Comparison of ENCODE assay signal across 22 mouse cellular contexts in genomic region chr2:101922302-101922701, GRCm38 (mm10). TPM values are rescaled to one million over a fixed set of nuclear protein-coding genes. Genes with fewer than 3 reads are reported as not detected.
DNase-seq lines count a peak whose midpoint lies in the region; ATAC-seq lines count a peak whose summit lies in the region.
"Had no signal": no experiment of that assay in that cellular context is flagged by ENCODE, and none has a peak within 500 bp of the region (broad histone marks: within the 10 kb centered on the region; RNA-seq: fewer than 3 reads in every experiment).

No protein-coding gene starts in this region.

- no peak for ATAC-seq in heart, embryonic 12.5 days (ENCODE audit: insufficient number of reproducible peaks, low FRiP score)
- ATAC-seq in midbrain, embryonic 11.5 days (ENCODE audit: low FRiP score): no peak
- no peak for ATAC-seq in midbrain, embryonic 14.5 days (ENCODE audit: low FRiP score, low TSS enrichment)
- ATAC-seq in megakaryocyte, adult 5-6 weeks (ENCODE audit: poor library complexity, severe bottlenecking): peak; percentile 76
- ATAC-seq: forebrain, embryonic 16.5 days; intestine, embryonic 15.5 days had no signal

- intact Hi-C loops in gastrocnemius, postnatal 14 days (cut with DNase I; ENCODE audit: low total_unique reads): no loop called here

- no peaks in the 10 kb centered on the region for H3K27me3 ChIP-seq in heart, embryonic 12.5 days (replicated peaks)
- no peaks in the 10 kb centered on the region for H3K27me3 ChIP-seq in midbrain, embryonic 11.5 days (ENCODE audit: control insufficient read depth, insufficient read depth, low read length)
- no peaks in the 10 kb centered on the region for H3K27me3 ChIP-seq in midbrain, embryonic 14.5 days (ENCODE audit: control insufficient read depth, insufficient read depth, low read length)
- H3K27me3 ChIP-seq: embryonic facial prominence, embryonic 13.5 days; forebrain, embryonic 12.5 days; heart, embryonic 15.5 days; intestine, embryonic 15.5 days had no signal

- H3K9ac ChIP-seq in heart, embryonic 12.5 days: no peak overlapping the region
- H3K9ac ChIP-seq in midbrain, embryonic 11.5 days (ENCODE audit: low read length): no peak overlapping the region
- H3K9ac ChIP-seq in midbrain, embryonic 14.5 days (replicated peaks; ENCODE audit: low read length): no peak overlapping the region
- H3K9ac ChIP-seq: embryonic facial prominence, embryonic 13.5 days; forebrain, embryonic 12.5 days; heart, embryonic 15.5 days; hindbrain, embryonic 14.5 days; intestine, embryonic 15.5 days had no signal

- 85% methylated on average over 4 of the region's 4 CpGs for WGBS in heart, embryonic 12.5 days
- WGBS in midbrain, embryonic 11.5 days: 92% methylated on average over 4 of the region's 4 CpGs
- 98% methylated on average over 4 of the region's 4 CpGs for WGBS in midbrain, embryonic 14.5 days

- H3K4me3 ChIP-seq in heart, embryonic 12.5 days: no peak overlapping the region
- H3K4me3 ChIP-seq in midbrain, embryonic 11.5 days (ENCODE audit: low read depth, low read length): no peak overlapping the region
- no peak overlapping the region for H3K4me3 ChIP-seq in midbrain, embryonic 14.5 days (replicated peaks; ENCODE audit: low read depth, low read length)
- H3K4me3 ChIP-seq: embryonic facial prominence, embryonic 13.5 days; forebrain, embryonic 12.5 days; heart, embryonic 10.5 days; heart, embryonic 15.5 days; intestine, embryonic 15.5 days had no signal

- no peaks in the 10 kb centered on the region for H3K9me3 ChIP-seq in heart, embryonic 12.5 days (replicated peaks)
- H3K9me3 ChIP-seq in midbrain, embryonic 11.5 days (ENCODE audit: control insufficient read depth, low read length): no peaks in the 10 kb centered on the region
- H3K9me3 ChIP-seq in midbrain, embryonic 14.5 days (ENCODE audit: control insufficient read depth, low read length): no peaks in the 10 kb centered on the region
- H3K9me3 ChIP-seq: embryonic facial prominence, embryonic 13.5 days; forebrain, embryonic 12.5 days; heart, embryonic 10.5 days; heart, embryonic 15.5 days; intestine, embryonic 15.5 days had no signal

- no peaks in the 10 kb centered on the region for H3K36me3 ChIP-seq in heart, embryonic 12.5 days
- H3K36me3 ChIP-seq in midbrain, embryonic 11.5 days (ENCODE audit: control insufficient read depth, insufficient read depth, low read length): no peaks in the 10 kb centered on the region
- no peaks in the 10 kb centered on the region for H3K36me3 ChIP-seq in midbrain, embryonic 14.5 days (ENCODE audit: control insufficient read depth, insufficient read depth, low read length)
- H3K36me3 ChIP-seq: embryonic facial prominence, embryonic 13.5 days; forebrain, embryonic 12.5 days; heart, embryonic 10.5 days; heart, embryonic 15.5 days; intestine, embryonic 15.5 days had no signal

- DNase-seq in heart, adult 11 months: peak; percentile 18
- DNase-seq in midbrain, embryonic 11.5 days (ENCODE audit: low spot score, missing footprints): peak; percentile 39
- no peak for DNase-seq in midbrain, embryonic 14.5 days
- DNase-seq in gastrocnemius, postnatal 14 days: no peak
- DNase-seq in frontal cortex, postnatal 10 days (ENCODE audit: low spot score in 2 of 2): no peak
- DNase-seq: adrenal gland, adult 2 months; adrenal gland, postnatal 25 days; cerebellum, adult 18-20 months; cerebellum, adult 9-11 months; cerebellum, postnatal 36 days; gastrocnemius, postnatal 25 days; heart, adult 18-20 months; heart, postnatal 14 days had no signal

- H3K4me1 ChIP-seq in heart, embryonic 12.5 days (replicated peaks): peaks cover 4% of the 10 kb centered on the region; the same call in 1 of the 2 replicates
- peaks cover 6% of the 10 kb centered on the region; the same call in 1 of the 2 replicates for H3K4me1 ChIP-seq in midbrain, embryonic 11.5 days (ENCODE audit: control insufficient read depth, insufficient read depth, low read length)
- peaks cover 18% of the 10 kb centered on the region for H3K4me1 ChIP-seq in midbrain, embryonic 14.5 days (ENCODE audit: control insufficient read depth, insufficient read depth, low read length)
- H3K4me1 ChIP-seq: heart, embryonic 10.5 days; heart, embryonic 15.5 days; intestine, embryonic 15.5 days had no signal

- no peak overlapping the region for H3K27ac ChIP-seq in heart, embryonic 12.5 days (ENCODE audit: poor library complexity, severe bottlenecking)
- H3K27ac ChIP-seq in midbrain, embryonic 11.5 days (ENCODE audit: low read depth, low read length): no peak overlapping the region
- H3K27ac ChIP-seq in midbrain, embryonic 14.5 days (replicated peaks; ENCODE audit: low read depth, low read length): no peak overlapping the region
- H3K27ac ChIP-seq: embryonic facial prominence, embryonic 13.5 days; forebrain, embryonic 12.5 days; heart, embryonic 10.5 days; heart, embryonic 15.5 days; hindbrain, embryonic 14.5 days; intestine, embryonic 15.5 days had no signal

- H3K4me2 ChIP-seq in heart, embryonic 12.5 days: no peak overlapping the region
- H3K4me2 ChIP-seq in midbrain, embryonic 11.5 days: no peak overlapping the region
- H3K4me2 ChIP-seq in midbrain, embryonic 14.5 days (ENCODE audit: low read length): no peak overlapping the region
- H3K4me2 ChIP-seq: embryonic facial prominence, embryonic 13.5 days; forebrain, embryonic 12.5 days; heart, embryonic 15.5 days; hindbrain, embryonic 14.5 days; intestine, embryonic 15.5 days had no signal

RNA-seq across cellular contexts. Expression of gene Commd9, which starts 36.3 kb away (rescaled TPM):
- 50.5 and 50.7 TPM in 2 replicates for polyA plus RNA-seq in heart, embryonic 12.5 days (2016; fragmentation: Nextera tagmentation; extraction: Ambion mirVana)
- polyA plus RNA-seq in midbrain, embryonic 11.5 days (2014; fragmentation: Nextera tagmentation; extraction: Ambion mirVana): 69.8 and 75.0 TPM in 2 replicates
- 109 and 110 TPM in 2 replicates for polyA plus RNA-seq in midbrain, embryonic 14.5 days (2014; fragmentation: Nextera tagmentation; extraction: Ambion mirVana)
- total RNA-seq in megakaryocyte, adult 5-6 weeks (2015): 7.9 and 9.0 TPM in 2 replicates
- 49.2 and 68.2 TPM in 2 replicates for total RNA-seq in megakaryocyte, adult 5-6 weeks (2017)
- total RNA-seq in gastrocnemius, postnatal 14 days (2021): 10 to 100 TPM; 28.6 to 29.4 TPM

RNA-seq across cellular contexts. Expression of gene Prr5l, which starts 39.5 kb away (rescaled TPM):
- 10.0 and 10.3 TPM in 2 replicates for polyA plus RNA-seq in heart, embryonic 12.5 days (2016; fragmentation: Nextera tagmentation; extraction: Ambion mirVana)
- polyA plus RNA-seq in midbrain, embryonic 11.5 days (2014; fragmentation: Nextera tagmentation; extraction: Ambion mirVana): 12.6 and 15.5 TPM in 2 replicates
- 2.5 and 4.9 TPM in 2 replicates for polyA plus RNA-seq in midbrain, embryonic 14.5 days (2014; fragmentation: Nextera tagmentation; extraction: Ambion mirVana)
- total RNA-seq in megakaryocyte, adult 5-6 weeks (2015): 2.0 and 5.2 TPM in 2 replicates
- total RNA-seq in megakaryocyte, adult 5-6 weeks (2017): 4.1 TPM in 2 replicates
- 1 to 10 TPM; 1.1 to 2.2 TPM for total RNA-seq in gastrocnemius, postnatal 14 days (2021)

Comparison
In these comparisons a context has a peak if more than half of its experiments do, and no peak if none do; other contexts are left out.
1. DNase-seq: peak in heart, adult 11 months (single experiment) and midbrain, embryonic 11.5 days (single experiment); none in midbrain, embryonic 14.5 days (single experiment), gastrocnemius, postnatal 14 days (single experiment) and frontal cortex, postnatal 10 days (0 of 2).